ENCODE assay signal across 29 mouse cellular contexts in genomic region chr3:147896751-147897150, GRCm38 (mm10).
DNase-seq lines count a peak whose midpoint lies in the region; ATAC-seq lines count a peak whose summit lies in the region.
"Had no signal": no experiment of that assay in that cellular context is flagged by ENCODE, and none has a peak within 500 bp of the region (broad histone marks: within the 10 kb centered on the region; RNA-seq: fewer than 3 reads in every experiment).

No protein-coding gene starts in this region.

- H3K9ac ChIP-seq in forebrain, embryonic 14.5 days (ENCODE audit: low read length), result no peak overlapping the region
- H3K9ac ChIP-seq in forebrain, embryonic 12.5 days, result no peak overlapping the region
- H3K9ac ChIP-seq in midbrain, embryonic 14.5 days (replicated peaks; ENCODE audit: low read length), result no peak overlapping the region
- H3K9ac ChIP-seq in midbrain, embryonic 13.5 days (replicated peaks), result no peak overlapping the region
- H3K9ac ChIP-seq: embryonic facial prominence, embryonic 12.5 days; forebrain, embryonic 15.5 days; heart, embryonic 12.5 days; heart, embryonic 15.5 days; hindbrain, embryonic 13.5 days; intestine, embryonic 15.5 days had no signal

- no peaks in the 10 kb centered on the region for H3K36me3 ChIP-seq in forebrain, embryonic 14.5 days (ENCODE audit: control insufficient read depth, insufficient read depth, low read length)
- no peaks in the 10 kb centered on the region for H3K36me3 ChIP-seq in forebrain, embryonic 12.5 days (replicated peaks)
- H3K36me3 ChIP-seq in midbrain, embryonic 14.5 days (ENCODE audit: control insufficient read depth, insufficient read depth, low read length), result no peaks in the 10 kb centered on the region
- no peaks in the 10 kb centered on the region for H3K36me3 ChIP-seq in midbrain, embryonic 13.5 days
- H3K36me3 ChIP-seq: embryonic facial prominence, embryonic 12.5 days; forebrain, embryonic 15.5 days; heart, embryonic 12.5 days; heart, embryonic 15.5 days; hindbrain, embryonic 10.5 days; hindbrain, embryonic 13.5 days; intestine, embryonic 15.5 days had no signal

- no peak; the same call in 1 of the 2 replicates for ATAC-seq in forebrain, embryonic 14.5 days
- no peak for ATAC-seq in forebrain, embryonic 12.5 days (ENCODE audit: low FRiP score)
- ATAC-seq in midbrain, embryonic 14.5 days (ENCODE audit: low FRiP score, low TSS enrichment), result no peak
- ATAC-seq in midbrain, embryonic 13.5 days, result no peak
- ATAC-seq: forebrain, embryonic 15.5 days; hindbrain, embryonic 16.5 days; intestine, embryonic 15.5 days; Patski had no signal

- no peaks in the 10 kb centered on the region for H3K4me1 ChIP-seq in forebrain, embryonic 14.5 days (ENCODE audit: control insufficient read depth, insufficient read depth, low read length)
- H3K4me1 ChIP-seq in forebrain, embryonic 12.5 days, result no peaks in the 10 kb centered on the region
- no peaks in the 10 kb centered on the region for H3K4me1 ChIP-seq in midbrain, embryonic 14.5 days (ENCODE audit: control insufficient read depth, insufficient read depth, low read length)
- no peaks in the 10 kb centered on the region for H3K4me1 ChIP-seq in midbrain, embryonic 13.5 days (replicated peaks)
- H3K4me1 ChIP-seq: embryonic facial prominence, embryonic 12.5 days; forebrain, embryonic 15.5 days; heart, embryonic 12.5 days; heart, embryonic 15.5 days; hindbrain, embryonic 10.5 days; hindbrain, embryonic 13.5 days; intestine, embryonic 15.5 days had no signal

- H3K4me2 ChIP-seq in forebrain, embryonic 14.5 days (ENCODE audit: low read length), result no peak overlapping the region
- H3K4me2 ChIP-seq in forebrain, embryonic 12.5 days, result no peak overlapping the region
- no peak overlapping the region for H3K4me2 ChIP-seq in midbrain, embryonic 14.5 days (ENCODE audit: low read length)
- H3K4me2 ChIP-seq in midbrain, embryonic 13.5 days (replicated peaks), result no peak overlapping the region
- H3K4me2 ChIP-seq: embryonic facial prominence, embryonic 12.5 days; forebrain, embryonic 15.5 days; heart, embryonic 12.5 days; heart, embryonic 15.5 days; hindbrain, embryonic 13.5 days; intestine, embryonic 15.5 days had no signal

- 67% methylated on average over 1 of the region's 1 CpGs for WGBS in forebrain, embryonic 14.5 days
- WGBS in forebrain, embryonic 12.5 days, result 75% methylated on average over 1 of the region's 1 CpGs
- 70% methylated on average over 1 of the region's 1 CpGs for WGBS in midbrain, embryonic 14.5 days
- WGBS in midbrain, embryonic 13.5 days, result 81% methylated on average over 1 of the region's 1 CpGs

- H3K27me3 ChIP-seq in forebrain, embryonic 14.5 days (replicated peaks; ENCODE audit: control insufficient read depth, insufficient read depth, low read length), result no peaks in the 10 kb centered on the region
- no peaks in the 10 kb centered on the region for H3K27me3 ChIP-seq in forebrain, embryonic 12.5 days
- no peaks in the 10 kb centered on the region for H3K27me3 ChIP-seq in midbrain, embryonic 14.5 days (ENCODE audit: control insufficient read depth, insufficient read depth, low read length)
- H3K27me3 ChIP-seq in midbrain, embryonic 13.5 days, result no peaks in the 10 kb centered on the region
- H3K27me3 ChIP-seq: embryonic facial prominence, embryonic 12.5 days; forebrain, embryonic 15.5 days; heart, embryonic 12.5 days; heart, embryonic 15.5 days; hindbrain, embryonic 13.5 days; intestine, embryonic 15.5 days; Patski had no signal

- no peak overlapping the region for H3K4me3 ChIP-seq in forebrain, embryonic 14.5 days (ENCODE audit: low read depth, low read length)
- H3K4me3 ChIP-seq in forebrain, embryonic 12.5 days (replicated peaks), result no peak overlapping the region
- no peak overlapping the region for H3K4me3 ChIP-seq in midbrain, embryonic 14.5 days (replicated peaks; ENCODE audit: low read depth, low read length)
- no peak overlapping the region for H3K4me3 ChIP-seq in midbrain, embryonic 13.5 days (replicated peaks)
- H3K4me3 ChIP-seq: embryonic facial prominence, embryonic 12.5 days; erythroblast, embryonic 14.5 days; forebrain, embryonic 15.5 days; gastrocnemius, adult 2 months; heart, embryonic 12.5 days; heart, embryonic 15.5 days; hindbrain, embryonic 10.5 days; hindbrain, embryonic 13.5 days; intestine, embryonic 15.5 days had no signal

- H3K27ac ChIP-seq in forebrain, embryonic 14.5 days (ENCODE audit: low read depth, low read length), result no peak overlapping the region
- no peak overlapping the region for H3K27ac ChIP-seq in forebrain, embryonic 12.5 days
- no peak overlapping the region for H3K27ac ChIP-seq in midbrain, embryonic 14.5 days (replicated peaks; ENCODE audit: low read depth, low read length)
- H3K27ac ChIP-seq in midbrain, embryonic 13.5 days, result no peak overlapping the region
- H3K27ac ChIP-seq: embryonic facial prominence, embryonic 12.5 days; forebrain, embryonic 15.5 days; gastrocnemius, adult 2 months; heart, embryonic 15.5 days; hindbrain, embryonic 10.5 days; hindbrain, embryonic 13.5 days; intestine, embryonic 15.5 days had no signal

- peak; percentile 11 for DNase-seq in embryo, embryonic 11 days
- DNase-seq in embryo, embryonic 10 days (ENCODE audit: low spot score), result no peak
- DNase-seq in forebrain, embryonic 14.5 days (ENCODE audit: low spot score), result peak; percentile 61
- peak; percentile 46 for DNase-seq in midbrain, embryonic 14.5 days
- peak; percentile 45 for DNase-seq in mesoderm, embryonic 11.5 days (ENCODE audit: low read depth, low spot score)
- no peak for DNase-seq in adrenal gland, postnatal 36 days
- DNase-seq: adrenal gland, postnatal 10 days; cerebellum, adult 11-12 months; cerebellum, adult 8-10 months; cerebellum, postnatal 10 days; cerebellum, postnatal 36 days; gastrocnemius, adult 2 months; gastrocnemius, postnatal 14 days; heart, adult 11 months; heart, postnatal 10 days; heart, postnatal 36 days; kidney, adult 11 months had no signal

- no peaks in the 10 kb centered on the region for H3K9me3 ChIP-seq in forebrain, embryonic 14.5 days (replicated peaks; ENCODE audit: control insufficient read depth, low read length)
- H3K9me3 ChIP-seq in forebrain, embryonic 12.5 days, result no peaks in the 10 kb centered on the region
- no peaks in the 10 kb centered on the region for H3K9me3 ChIP-seq in midbrain, embryonic 14.5 days (ENCODE audit: control insufficient read depth, low read length)
- H3K9me3 ChIP-seq in midbrain, embryonic 13.5 days, result no peaks in the 10 kb centered on the region
- H3K9me3 ChIP-seq: embryonic facial prominence, embryonic 12.5 days; forebrain, embryonic 15.5 days; heart, embryonic 12.5 days; heart, embryonic 15.5 days; hindbrain, embryonic 10.5 days; hindbrain, embryonic 13.5 days; intestine, embryonic 15.5 days had no signal

Comparison
In these comparisons a context has a peak if more than half of its experiments do, and no peak if none do; other contexts are left out.
1. DNase-seq: peak in embryo, embryonic 11 days (single experiment), forebrain, embryonic 14.5 days (single experiment), midbrain, embryonic 14.5 days (single experiment) and mesoderm, embryonic 11.5 days (single experiment); none in embryo, embryonic 10 days (single experiment) and adrenal gland, postnatal 36 days (0 of 2).